Mouse (Mus musculus): ENCODE measurements around the gene Noct.

- no peak for TF ChIP-seq CTCF (IDR thresholded peaks at IDR 0.05; ENCODE audit: insufficient read depth, low read length)
- TF ChIP-seq POLR2A (IDR thresholded peaks at IDR 0.05; ENCODE audit: borderline replicate concordance, extremely low read depth, low read depth, low read length), result no peak
These were observed 5.0 kb upstream of the Noct start for GRCm38 (mm10) chr3:51219213-51219612.
